ENCODE assay signal across 14 mouse cellular contexts in genomic region chr5:125193478-125194439, GRCm38 (mm10). TPM values are rescaled to one million over a fixed set of nuclear protein-coding genes. Genes with fewer than 3 reads are reported as not detected.
A peak's percentile ranks its signal among the peaks of the same experiment; 100 is the strongest.
DNase-seq lines count a peak whose midpoint lies in the region.
"Had no signal": no experiment of that assay in that cellular context is flagged by ENCODE, and none has a peak within 500 bp of the region (broad histone marks: within the 10 kb centered on the region; RNA-seq: fewer than 3 reads in every experiment).

No protein-coding gene starts in this region.

- DNase-seq in gastrocnemius, adult 18-20 months (ENCODE audit: low spot score): peak; percentile 29
- DNase-seq in gastrocnemius, postnatal 10 days: no peak
- DNase-seq in kidney, postnatal 4 days: peak; percentile 47 to 55
- no peak for DNase-seq in kidney, adult 18-20 months
- peak; percentile 67 for DNase-seq in right cerebral cortex, adult 18-20 months
- no peak for DNase-seq in right cerebral cortex, postnatal 14 days
- peak; percentile 90 for DNase-seq in testis, postnatal 14 days (ENCODE audit: low spot score)
- DNase-seq in thymus, postnatal 36 days: no peak
- DNase-seq: adrenal gland, adult 8-10 months; cerebellum, adult 9-11 months; heart, adult 11 months; heart, postnatal 14 days; kidney, adult 11 months; thymus, postnatal 25 days had no signal

RNA-seq across cellular contexts. Expression of gene Ncor2, which starts 14.7 kb away (rescaled TPM):
- 100 to 1,000 TPM; 118 to 134 TPM for total RNA-seq in gastrocnemius, adult 18-20 months (2021)
- total RNA-seq in gastrocnemius, postnatal 10 days (2021): 100 to 1,000 TPM; 116 to 123 TPM

Comparison
In these comparisons a context has a peak if more than half of its experiments do, and no peak if none do; other contexts are left out.
1. DNase-seq: peak in gastrocnemius, adult 18-20 months (single experiment), kidney, postnatal 4 days (2 of 2), right cerebral cortex, adult 18-20 months (single experiment) and testis, postnatal 14 days (single experiment); none in gastrocnemius, postnatal 10 days (single experiment), kidney, adult 18-20 months (single experiment), right cerebral cortex, postnatal 14 days (single experiment) and thymus, postnatal 36 days (0 of 2).